Mouse (Mus musculus) liver, postnatal 0 days (tissue): ENCODE results near the gene Rhbdl3.

ENCODE experiments used
- CTCF ChIP-seq: sonication (generic); IDR thresholded peaks from 2 replicates; pipeline ENCODE4 v1.5.1; 2016; ENCODE audit warnings: antibody characterized with exemption, low read depth
- EP300 ChIP-seq: IDR thresholded peaks from 2 replicates; pipeline ENCODE4 v1.6.1; 2016; ENCODE audit warnings: antibody characterized with exemption, low read depth, mild to moderate bottlenecking

DNA sequence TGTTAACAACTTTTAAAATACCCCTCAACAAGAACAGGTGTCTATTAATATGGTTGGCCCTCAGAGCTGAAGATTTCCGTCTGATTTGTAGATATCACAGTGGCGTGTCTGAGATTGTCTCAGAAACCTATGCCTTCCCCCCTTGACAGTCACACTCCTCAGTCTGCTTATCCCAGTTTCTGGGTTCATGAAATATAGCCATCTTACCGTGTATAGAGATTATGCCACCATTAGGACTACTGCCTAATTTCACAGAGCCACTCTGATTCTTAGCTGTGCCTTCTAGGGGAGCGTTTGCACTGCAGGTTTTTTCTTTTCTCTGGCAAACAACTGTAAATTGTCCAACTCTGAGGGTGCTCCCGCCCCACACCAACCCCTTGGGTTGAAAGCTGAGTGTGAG lies 29.6 kb upstream of the Rhbdl3 start:
- TF ChIP-seq CTCF (no peak), EP300 (no peak)
